8 mouse cellular contexts compared by ENCODE assay signal in genomic region chr9:106160426-106160825, GRCm38 (mm10). TPM values are rescaled to one million over a fixed set of nuclear protein-coding genes. Genes with fewer than 3 reads are reported as not detected.
DNase-seq lines count a peak whose midpoint lies in the region; ATAC-seq and TF ChIP-seq lines count a peak whose summit lies in the region.

No protein-coding gene starts in this region.

- TF ChIP-seq POLR2A in embryonic fibroblast, embryonic 13.5 days (IDR thresholded peaks at IDR 0.05; ENCODE audit: low read depth, low read length): no peak

- H3K4me2 ChIP-seq in lung, embryonic 15.5 days: peak overlapping the region; percentile 67
- peak overlapping the region; percentile 54 for H3K4me2 ChIP-seq in limb, embryonic 11.5 days (ENCODE audit: low read depth, severe bottlenecking)
- peak overlapping the region; percentile 70 for H3K4me2 ChIP-seq in neural tube, embryonic 15.5 days

- no peak for TF ChIP-seq CTCF in embryonic fibroblast, embryonic 13.5 days (IDR thresholded peaks at IDR 0.05; ENCODE audit: borderline replicate concordance, insufficient read depth, low read length)

- 43% methylated on average over 5 of the region's 5 CpGs for WGBS in lung, embryonic 15.5 days
- WGBS in limb, embryonic 11.5 days: 40% methylated on average over 5 of the region's 5 CpGs
- 44% methylated on average over 5 of the region's 5 CpGs for WGBS in neural tube, embryonic 15.5 days

- H3K4me1 ChIP-seq in lung, embryonic 15.5 days: no peaks in the 10 kb centered on the region; the same call in 1 of the 2 replicates
- H3K4me1 ChIP-seq in embryonic fibroblast, embryonic 13.5 days (ENCODE audit: control insufficient read depth, insufficient read depth, low read length): no peaks in the 10 kb centered on the region
- H3K4me1 ChIP-seq in limb, embryonic 11.5 days (ENCODE audit: control insufficient read depth, insufficient read depth, low read length): no peaks in the 10 kb centered on the region
- peaks cover 32% of the 10 kb centered on the region for H3K4me1 ChIP-seq in neural tube, embryonic 15.5 days

- H3K27me3 ChIP-seq in lung, embryonic 15.5 days: 0 out of 2 replicates have a peak, but pooled peaks cover 3% of the 10 kb centered on the region
- H3K27me3 ChIP-seq in limb, embryonic 11.5 days (ENCODE audit: control insufficient read depth, insufficient read depth, low read length): no peaks in the 10 kb centered on the region
- no peaks in the 10 kb centered on the region for H3K27me3 ChIP-seq in neural tube, embryonic 15.5 days (replicated peaks)

- ATAC-seq in lung, embryonic 15.5 days (ENCODE audit: borderline replicate concordance, extremely low read depth, low FRiP score, low TSS enrichment): no peak
- no peak for ATAC-seq in limb, embryonic 11.5 days (ENCODE audit: insufficient number of reproducible peaks, low FRiP score, low TSS enrichment, low read depth)
- no peak for ATAC-seq in neural tube, embryonic 15.5 days (ENCODE audit: low FRiP score)

- peak overlapping the region; percentile 96 for H3K27ac ChIP-seq in lung, embryonic 15.5 days
- peak overlapping the region; percentile 86 for H3K27ac ChIP-seq in embryonic fibroblast, embryonic 13.5 days (ENCODE audit: insufficient read depth, low read length)
- H3K27ac ChIP-seq in limb, embryonic 11.5 days (replicated peaks; ENCODE audit: low read depth, low read length): no peak overlapping the region
- peak overlapping the region; percentile 99 for H3K27ac ChIP-seq in neural tube, embryonic 15.5 days (replicated peaks)

- DNase-seq in lung, postnatal 10 days: no peak
- no peak for DNase-seq in limb, embryonic 11.5 days (ENCODE audit: low spot score)
- no peak for DNase-seq in thymus, postnatal 25 days
- DNase-seq in adrenal gland, postnatal 10 days: no peak
- DNase-seq in layer of hippocampus, adult 11-12 months (ENCODE audit: low spot score): no peak

- no peaks in the 10 kb centered on the region for H3K36me3 ChIP-seq in lung, embryonic 15.5 days
- no peaks in the 10 kb centered on the region for H3K36me3 ChIP-seq in limb, embryonic 11.5 days (ENCODE audit: control insufficient read depth, insufficient read depth, low read length)
- H3K36me3 ChIP-seq in neural tube, embryonic 15.5 days: no peaks in the 10 kb centered on the region

- no peaks in the 10 kb centered on the region for H3K9me3 ChIP-seq in lung, embryonic 15.5 days
- H3K9me3 ChIP-seq in limb, embryonic 11.5 days (ENCODE audit: control insufficient read depth, low read length): no peaks in the 10 kb centered on the region
- H3K9me3 ChIP-seq in neural tube, embryonic 15.5 days (replicated peaks): no peaks in the 10 kb centered on the region

- H3K9ac ChIP-seq in lung, embryonic 15.5 days: peak overlapping the region; percentile 58; the same call in 1 of the 2 replicates
- peak overlapping the region; percentile 71 for H3K9ac ChIP-seq in limb, embryonic 11.5 days (ENCODE audit: low read length)
- H3K9ac ChIP-seq in neural tube, embryonic 15.5 days (replicated peaks): peak overlapping the region; percentile 67

- peak overlapping the region; percentile 68 for H3K4me3 ChIP-seq in lung, embryonic 15.5 days
- peak overlapping the region; percentile 46 for H3K4me3 ChIP-seq in embryonic fibroblast, embryonic 13.5 days (ENCODE audit: insufficient read depth, low read length)
- peak overlapping the region; percentile 47 for H3K4me3 ChIP-seq in limb, embryonic 11.5 days (ENCODE audit: low read depth, low read length)
- H3K4me3 ChIP-seq in neural tube, embryonic 15.5 days (replicated peaks): peak overlapping the region; percentile 58

RNA-seq across cellular contexts. Expression of gene Glyctk, which starts 2.5 kb away (rescaled TPM):
- polyA plus RNA-seq in lung, embryonic 15.5 days (2015; fragmentation: Nextera tagmentation; extraction: Ambion mirVana): 1.4 and 1.7 TPM in 2 replicates
- polyA plus RNA-seq in embryonic fibroblast, embryonic 13.5 days (2011; ENCODE audit: insufficient read length, low read depth, missing spikeins): 1.2 and 2.0 TPM in 2 replicates
- polyA plus RNA-seq in limb, embryonic 11.5 days (2014; fragmentation: Nextera tagmentation; extraction: Ambion mirVana): 1.2 and 2.1 TPM in 2 replicates
- 2.3 and 2.7 TPM in 2 replicates for polyA plus RNA-seq in neural tube, embryonic 15.5 days (2015; fragmentation: Nextera tagmentation; extraction: Ambion mirVana)
- total RNA-seq in adrenal gland, postnatal 10 days (2021): 10 to 100 TPM; 15.7 to 23.2 TPM

RNA-seq across cellular contexts. Expression of gene Wdr82, which starts 10.3 kb away (rescaled TPM):
- polyA plus RNA-seq in lung, embryonic 15.5 days (2015; fragmentation: Nextera tagmentation; extraction: Ambion mirVana): 22.3 and 24.0 TPM in 2 replicates
- 94.0 and 120 TPM in 2 replicates for polyA plus RNA-seq in embryonic fibroblast, embryonic 13.5 days (2011; ENCODE audit: insufficient read length, low read depth, missing spikeins)
- 26.4 and 31.3 TPM in 2 replicates for polyA plus RNA-seq in limb, embryonic 11.5 days (2014; fragmentation: Nextera tagmentation; extraction: Ambion mirVana)
- 28.6 and 32.1 TPM in 2 replicates for polyA plus RNA-seq in neural tube, embryonic 15.5 days (2015; fragmentation: Nextera tagmentation; extraction: Ambion mirVana)
- 10 to 100 TPM; 72.1 to 87.6 TPM for total RNA-seq in adrenal gland, postnatal 10 days (2021)

RNA-seq across cellular contexts. Expression of gene Ppm1m, which starts 39.1 kb away (rescaled TPM):
- 60.4 and 62.8 TPM in 2 replicates for polyA plus RNA-seq in lung, embryonic 15.5 days (2015; fragmentation: Nextera tagmentation; extraction: Ambion mirVana)
- polyA plus RNA-seq in embryonic fibroblast, embryonic 13.5 days (2011; ENCODE audit: insufficient read length, low read depth, missing spikeins): 30.9 and 31.7 TPM in 2 replicates
- polyA plus RNA-seq in limb, embryonic 11.5 days (2014; fragmentation: Nextera tagmentation; extraction: Ambion mirVana): 42.2 and 42.4 TPM in 2 replicates
- 16.9 and 20.5 TPM in 2 replicates for polyA plus RNA-seq in neural tube, embryonic 15.5 days (2015; fragmentation: Nextera tagmentation; extraction: Ambion mirVana)
- total RNA-seq in adrenal gland, postnatal 10 days (2021): 100 to 1,000 TPM; 119 to 129 TPM

RNA-seq across cellular contexts. Expression of gene Twf2, which starts 42.5 kb away (rescaled TPM):
- polyA plus RNA-seq in lung, embryonic 15.5 days (2015; fragmentation: Nextera tagmentation; extraction: Ambion mirVana): 73.7 and 76.4 TPM in 2 replicates
- 16.7 and 17.6 TPM in 2 replicates for polyA plus RNA-seq in embryonic fibroblast, embryonic 13.5 days (2011; ENCODE audit: insufficient read length, low read depth, missing spikeins)
- 66.5 and 68.5 TPM in 2 replicates for polyA plus RNA-seq in limb, embryonic 11.5 days (2014; fragmentation: Nextera tagmentation; extraction: Ambion mirVana)
- polyA plus RNA-seq in neural tube, embryonic 15.5 days (2015; fragmentation: Nextera tagmentation; extraction: Ambion mirVana): 48.1 and 58.2 TPM in 2 replicates
- 10 to 100 TPM; 38.5 to 58.6 TPM for total RNA-seq in adrenal gland, postnatal 10 days (2021)
